Mouse (Mus musculus) left cerebral cortex, postnatal 36 days (tissue): ENCODE measurements around the gene Bdkrb2. TPM values are rescaled to one million over a fixed set of nuclear protein-coding genes. Genes with fewer than 3 reads are reported as not detected.

ENCODE experiments used
- DNase-seq, 2 experiments: peaks; one replicate each; pipeline ENCODE4 v3.0.0; 2021 to 2022; ENCODE audit warnings: low spot score in 2 of 2, mixed read lengths in 1 of 2
- intact Hi-C: fragments of 180-260 bp; cut with DNase I; formaldehyde crosslinking; loops from one replicate; pipeline ENCODE4 v1.15.1; 2025
- total RNA-seq, 2 experiments: library from RNA; stranded (reverse); gene quantifications; 2 replicates each; pipeline ENCODE4 v1.2.3; 2021

Gene Bdkrb2
- under 1 TPM; 0.25 to 0.36 TPM for total RNA-seq

DNA sequence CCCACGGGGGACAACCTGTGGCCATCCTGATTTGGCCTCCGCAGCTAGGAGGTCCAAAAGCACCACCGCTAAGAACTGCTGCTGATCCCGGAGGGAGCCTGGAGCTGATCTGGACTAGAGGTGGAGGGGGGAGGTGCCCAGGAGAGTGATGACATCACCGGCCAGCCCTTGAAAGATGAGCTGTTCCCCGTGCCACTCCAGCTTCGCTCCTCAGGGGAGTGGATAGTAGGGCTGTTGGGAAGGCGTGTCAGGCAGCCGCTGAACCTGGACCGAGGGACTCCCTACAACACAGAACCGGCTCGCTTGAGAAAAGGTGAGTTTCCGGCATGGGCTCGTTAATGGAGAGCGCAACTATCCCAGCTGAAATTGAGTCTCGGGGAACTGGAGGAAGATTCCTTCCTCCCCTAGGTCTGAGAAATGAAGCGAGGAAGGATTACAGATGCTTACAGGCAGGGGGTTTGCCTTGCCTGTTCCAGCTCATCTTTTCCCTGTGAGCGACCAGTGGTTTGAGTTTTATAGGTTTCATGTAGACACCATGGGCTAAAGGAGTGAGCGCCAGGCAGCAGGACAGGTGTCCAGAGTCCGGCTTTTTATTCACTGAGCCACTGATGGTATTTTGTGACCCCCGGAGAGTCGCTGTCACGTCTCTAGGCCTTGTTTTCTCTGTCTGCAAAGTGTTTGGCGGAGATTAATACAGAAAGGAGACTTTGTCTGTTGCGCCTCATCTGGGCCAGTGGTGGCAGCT is at the start of gene Bdkrb2:
Gene Bdkrb2, plus strand, starts transcription at position 291 of the 745 bp plus-strand sequence.
- intact Hi-C loops, result no loop called here
- DNase-seq, result no peak

- DNase-seq, result no peak
- intact Hi-C loops, result no loop called here
These were observed 48.9 kb upstream of the Bdkrb2 start for GRCm38 (mm10) chr12:105514111-105514510.

GRCm38 (mm10) chr12:105517026-105517675 is 45.9 kb upstream of the Bdkrb2 start:
- intact Hi-C loops, result no loop called here

GRCm38 (mm10) chr12:105519851-105520250 is 43.2 kb upstream of the Bdkrb2 start:
- DNase-seq, result no peak
- intact Hi-C loops, result no loop called here

More at GRCm38 (mm10) chr12:105517026-105517675, 45.9 kb upstream of the Bdkrb2 start:
- no peak for DNase-seq

- DNase-seq, result no peak
- intact Hi-C loops, result no loop called here
These were observed 41.8 kb upstream of the Bdkrb2 start for GRCm38 (mm10) chr12:105521170-105521762.

DNA sequence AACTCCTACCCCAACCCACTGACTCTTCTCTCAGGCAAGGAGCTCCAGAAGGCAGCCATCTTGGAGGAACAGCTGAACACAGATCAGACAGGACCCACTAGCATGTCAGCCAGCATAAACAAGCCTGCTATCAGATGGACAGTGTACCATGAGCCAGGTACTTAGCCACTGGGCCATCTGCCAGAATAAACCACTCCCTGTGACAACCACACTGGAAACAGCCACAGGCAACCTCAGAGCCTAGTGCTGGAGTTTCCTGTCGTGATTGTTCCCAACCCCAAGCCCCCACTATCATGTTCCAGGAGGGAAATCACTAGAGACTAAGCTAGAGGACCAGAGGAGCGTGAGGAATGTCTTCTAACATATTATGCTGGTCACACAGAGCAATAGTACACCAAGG is 39.3 kb upstream of the Bdkrb2 start:
- intact Hi-C loops, result no loop called here
- no peak for DNase-seq

- intact Hi-C loops, result no loop called here
- no peak for DNase-seq
These were observed 36.8 kb upstream of the Bdkrb2 start for GRCm38 (mm10) chr12:105526186-105526585.

DNA sequence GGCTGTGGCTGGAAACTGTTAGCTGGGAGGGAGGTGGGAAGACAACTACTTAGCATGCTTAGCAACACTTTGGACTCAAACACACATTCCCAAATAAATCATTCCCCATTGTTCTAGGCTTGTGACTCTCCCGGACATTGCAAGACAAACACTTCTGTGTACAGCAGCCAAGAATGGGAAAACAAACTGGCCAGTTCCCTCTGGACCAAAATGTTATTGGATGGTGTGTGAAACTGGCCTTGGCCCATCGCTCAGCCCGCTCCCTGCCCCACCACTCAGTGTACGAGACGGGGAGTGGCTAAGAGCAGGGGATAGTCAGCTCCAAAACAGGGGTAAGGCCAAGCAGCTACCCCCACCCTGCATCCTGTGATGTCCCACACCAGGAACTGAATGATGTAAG is 36.2 kb upstream of the Bdkrb2 start:
- DNase-seq, result peak in 1 of 2 experiments; percentile 22
- intact Hi-C loops, result no loop called here

DNA sequence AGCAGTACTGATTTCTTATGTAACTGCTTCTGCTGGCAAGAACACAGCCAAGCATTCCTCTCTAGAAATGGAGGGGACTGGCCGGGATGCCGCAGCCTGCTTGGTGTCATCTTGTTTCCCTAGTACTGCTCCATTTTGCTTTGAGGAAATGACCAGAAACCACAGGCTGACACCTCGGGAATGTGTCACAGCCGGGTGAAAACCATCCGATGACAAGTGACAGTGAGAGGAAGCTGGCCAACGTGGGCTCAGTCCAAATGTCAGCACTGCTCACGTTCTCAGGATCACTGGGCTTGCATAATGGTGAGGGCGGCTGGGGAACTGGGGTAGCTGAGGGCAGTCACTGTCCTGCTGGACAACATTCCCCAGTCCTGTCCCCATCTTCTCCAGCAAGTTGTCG is 33.5 kb upstream of the Bdkrb2 start:
- DNase-seq, result no peak

DNA sequence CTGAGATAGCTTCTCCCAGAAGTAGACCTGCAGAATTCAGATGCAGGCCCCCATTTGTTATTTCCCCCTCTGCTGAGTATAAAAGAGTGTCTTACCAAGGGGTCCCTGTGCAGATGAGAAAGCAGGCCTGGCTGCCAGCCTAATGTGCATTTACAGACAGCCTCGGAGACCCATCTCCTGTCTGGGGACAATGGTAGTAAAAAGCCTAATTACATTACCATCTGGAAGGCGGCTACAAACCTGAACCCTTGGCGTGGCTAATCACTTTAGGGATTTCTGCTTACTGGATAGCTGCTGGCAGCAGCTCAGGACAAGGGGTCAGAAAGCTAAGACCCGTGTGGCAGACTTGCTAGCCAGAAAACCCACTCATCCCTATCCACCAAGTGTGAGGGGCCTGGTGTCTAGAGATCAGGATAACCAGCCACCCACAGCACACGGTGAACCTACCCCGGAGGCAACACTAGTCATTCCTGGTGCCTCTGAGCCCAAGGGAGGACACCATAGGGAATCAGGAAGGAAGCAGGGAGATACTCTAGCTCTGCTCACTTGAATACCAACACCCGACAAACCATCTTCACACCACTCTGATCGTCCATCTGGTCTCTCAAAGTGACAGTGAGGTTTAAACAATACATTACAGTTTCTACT is 31.2 kb upstream of the Bdkrb2 start:
- no peak for DNase-seq
- intact Hi-C loops, result no loop called here

More for the DNA sequence above, 33.5 kb upstream of the Bdkrb2 start:
- intact Hi-C loops, result no loop called here

DNA sequence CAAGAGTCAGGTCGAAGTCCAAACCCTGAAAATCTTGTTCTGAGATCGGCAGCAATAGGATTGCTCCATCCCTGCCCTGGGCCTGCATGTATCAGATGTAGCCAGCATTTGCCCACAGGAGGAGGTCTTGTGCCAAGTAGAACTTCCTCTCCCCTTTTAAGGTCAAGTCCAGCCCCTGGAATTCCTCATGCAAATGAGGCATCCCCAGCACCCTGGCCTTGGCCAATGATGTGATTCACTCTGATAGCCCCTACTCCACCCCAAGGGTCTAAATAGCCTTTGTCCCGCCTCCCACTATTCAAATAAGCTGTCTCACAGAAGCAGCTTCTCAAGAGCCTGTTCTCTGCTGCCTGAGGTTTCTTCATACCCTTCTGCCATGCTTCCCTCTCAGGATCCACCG is 28.2 kb upstream of the Bdkrb2 start:
- intact Hi-C loops, result no loop called here
- DNase-seq, result no peak

DNA sequence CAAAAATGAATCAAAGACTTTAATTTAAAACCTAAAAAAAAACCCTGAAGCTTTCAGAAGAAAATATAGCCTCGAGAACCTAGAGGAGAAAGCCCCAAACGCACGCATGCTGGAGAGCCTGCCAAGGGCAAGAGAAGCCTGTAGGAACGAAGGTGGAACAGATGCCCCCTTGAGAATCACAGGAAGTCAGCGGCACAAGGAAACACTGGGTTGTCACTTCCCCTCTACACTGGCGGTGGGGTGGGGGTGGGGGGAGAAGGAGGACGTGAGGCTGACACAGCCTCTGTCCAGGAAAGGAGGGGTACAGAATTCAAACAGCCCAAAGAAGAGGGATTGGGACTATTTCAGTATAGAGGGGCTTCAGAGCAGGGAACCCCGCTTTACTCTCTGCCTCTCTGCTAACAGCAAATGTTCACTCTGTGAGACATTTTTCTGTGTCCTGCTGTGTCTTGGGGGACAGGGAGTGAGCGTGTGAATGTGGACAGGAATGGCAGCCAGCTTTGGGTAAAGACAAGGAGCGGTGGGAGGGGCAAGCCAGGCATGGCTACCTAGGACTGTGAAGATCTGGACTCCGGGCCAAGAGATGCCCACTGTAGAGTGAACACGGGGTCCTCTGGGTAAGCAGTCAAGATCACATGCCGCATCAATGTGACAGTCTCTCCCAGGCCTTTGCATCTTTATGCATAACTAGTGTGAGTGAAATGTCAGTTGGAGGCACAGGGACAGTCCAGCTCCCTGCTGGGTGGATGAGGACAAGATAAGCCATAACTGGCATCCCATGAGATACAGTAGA is 26.9 kb upstream of the Bdkrb2 start:
- DNase-seq, result no peak
- intact Hi-C loops, result no loop called here

DNA sequence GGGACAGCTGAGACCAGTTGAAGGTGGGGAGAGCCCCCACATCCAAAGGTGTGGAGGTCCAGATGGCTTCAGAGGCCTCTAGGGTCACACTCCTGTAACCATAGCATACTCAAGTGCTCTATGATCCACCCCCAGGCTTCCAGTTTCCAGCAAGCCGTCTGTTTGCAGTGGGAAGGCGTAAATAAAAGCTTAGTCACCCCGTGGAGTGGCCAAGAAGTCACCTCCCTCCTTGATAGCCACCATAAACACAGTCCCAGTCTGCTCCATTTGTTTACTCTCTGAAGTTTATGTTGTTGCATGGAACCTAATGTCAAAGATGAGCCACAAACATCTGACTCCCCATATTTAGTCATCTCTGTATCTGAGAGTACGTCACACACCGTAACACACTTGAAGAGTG is 25.9 kb upstream of the Bdkrb2 start:
- no peak for DNase-seq
- intact Hi-C loops, result no loop called here

- intact Hi-C loops, result no loop called here
- no peak for DNase-seq
These were observed 23.4 kb upstream of the Bdkrb2 start for GRCm38 (mm10) chr12:105539649-105540048.

GRCm38 (mm10) chr12:105541590-105542402 is 21.2 kb upstream of the Bdkrb2 start:
- intact Hi-C loops, result no loop called here

DNA sequence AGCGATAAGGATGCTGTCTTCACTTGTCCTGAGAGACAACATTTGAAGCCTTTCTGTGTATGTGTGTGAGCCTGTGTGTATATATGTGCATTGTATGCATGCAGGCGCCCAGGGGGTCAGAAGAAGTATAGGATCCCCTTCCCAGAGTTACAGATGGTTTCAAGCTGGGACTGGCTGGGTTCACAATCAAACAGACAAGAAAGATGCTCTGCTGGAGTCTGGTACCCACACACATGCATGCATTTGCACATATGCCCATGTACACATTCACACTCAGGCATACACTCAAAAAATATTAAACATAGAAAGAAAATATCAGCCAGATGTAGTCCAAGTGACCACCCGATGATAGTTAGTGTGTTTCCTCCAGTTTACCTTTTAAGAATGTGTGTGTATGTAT is 20.5 kb upstream of the Bdkrb2 start:
- intact Hi-C loops, result no loop called here

More at GRCm38 (mm10) chr12:105541590-105542402, 21.2 kb upstream of the Bdkrb2 start:
- no peak for DNase-seq

DNA sequence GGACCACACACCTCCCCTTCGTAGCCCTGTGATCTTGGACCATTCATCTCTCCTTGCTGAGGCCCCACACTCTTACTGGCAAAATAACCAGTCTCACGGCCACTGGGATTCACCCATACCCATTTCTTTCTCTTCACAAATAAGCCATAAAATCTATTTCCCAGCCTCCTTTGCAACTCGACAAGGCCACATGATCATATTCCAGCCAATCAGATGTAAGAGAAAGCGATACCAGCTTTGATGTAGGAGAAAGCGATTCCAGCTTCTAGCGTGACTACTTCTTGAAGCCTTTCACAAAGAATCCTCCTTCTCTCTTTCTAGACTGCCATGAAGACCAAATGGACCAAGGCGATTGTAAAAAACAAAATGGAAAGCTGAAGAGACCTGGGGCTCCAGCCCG is 19.9 kb upstream of the Bdkrb2 start:
- no peak for DNase-seq

More for the DNA sequence above, 20.5 kb upstream of the Bdkrb2 start:
- no peak for DNase-seq

DNA sequence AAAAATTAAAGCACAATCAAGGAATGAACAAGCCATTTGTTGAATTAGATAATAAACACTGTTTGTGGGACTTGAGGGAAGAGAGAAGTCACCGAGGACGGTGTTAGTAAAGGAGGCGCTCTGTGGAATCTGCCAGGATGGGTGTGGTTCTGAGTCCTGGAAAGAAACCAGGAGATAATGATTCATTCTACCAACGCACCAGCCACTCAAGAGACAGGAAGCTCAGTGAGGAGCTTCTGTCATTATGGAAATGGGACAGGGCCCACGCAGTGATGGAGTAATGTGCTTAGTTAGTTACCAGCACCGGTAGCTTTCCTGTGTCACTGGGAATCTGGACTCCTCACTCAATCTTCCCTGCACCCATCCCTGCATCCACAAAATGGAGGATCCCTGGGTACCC is 19.3 kb upstream of the Bdkrb2 start:
- DNase-seq, result peak; percentile 46 to 50
- intact Hi-C loops, result no loop called here

More for the DNA sequence above, 19.9 kb upstream of the Bdkrb2 start:
- intact Hi-C loops, result no loop called here

DNA sequence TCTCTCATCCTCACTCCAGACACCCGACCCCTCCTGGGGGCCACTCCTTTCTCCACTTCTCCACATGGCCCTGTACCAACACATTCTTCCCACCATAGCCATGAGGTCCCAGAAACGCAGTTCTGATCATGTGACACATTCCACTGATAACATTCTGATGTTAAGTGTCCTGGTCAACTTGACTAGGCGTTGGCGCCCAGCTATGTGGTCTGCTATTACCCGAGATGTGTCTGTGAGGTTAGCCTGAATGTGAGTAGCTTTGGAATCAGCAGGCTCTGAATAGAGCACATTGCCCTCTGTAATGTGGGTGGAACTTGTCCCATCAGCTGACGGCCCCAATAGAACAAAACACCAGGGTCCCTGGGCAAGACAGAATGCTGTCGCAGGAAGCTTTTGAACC is 18.2 kb upstream of the Bdkrb2 start:
- intact Hi-C loops, result no loop called here
- DNase-seq, result no peak
